Mouse (Mus musculus): Measurements from ENCODE around the gene Catsper4.

Gene Catsper4

DNA sequence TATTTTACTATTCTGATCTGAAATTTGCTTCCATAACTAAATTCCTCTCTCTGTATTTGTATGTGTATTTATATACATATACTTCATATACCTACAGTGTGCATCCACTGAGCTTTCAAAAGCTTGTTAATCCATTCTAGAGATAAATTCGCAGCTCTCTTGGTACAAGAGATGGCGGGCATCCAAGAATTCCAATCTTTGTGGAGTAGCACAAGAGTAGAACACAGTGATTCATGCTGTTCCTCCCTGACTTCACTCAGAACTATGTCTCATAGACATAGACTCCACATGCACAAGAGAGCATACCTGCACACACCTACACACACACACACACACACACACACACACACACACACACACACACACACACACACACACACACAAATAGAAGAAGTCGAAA is 54.8 kb downstream of the Catsper4 start:
- no peak for DNase-seq

- no peak for DNase-seq
These were observed 60.3 kb downstream of the Catsper4 start for GRCm38 (mm10) chr4:134166906-134167305.

GRCm38 (mm10) chr4:134165548-134166465 is 61.4 kb downstream of the Catsper4 start:
- DNase-seq, result no peak

DNA sequence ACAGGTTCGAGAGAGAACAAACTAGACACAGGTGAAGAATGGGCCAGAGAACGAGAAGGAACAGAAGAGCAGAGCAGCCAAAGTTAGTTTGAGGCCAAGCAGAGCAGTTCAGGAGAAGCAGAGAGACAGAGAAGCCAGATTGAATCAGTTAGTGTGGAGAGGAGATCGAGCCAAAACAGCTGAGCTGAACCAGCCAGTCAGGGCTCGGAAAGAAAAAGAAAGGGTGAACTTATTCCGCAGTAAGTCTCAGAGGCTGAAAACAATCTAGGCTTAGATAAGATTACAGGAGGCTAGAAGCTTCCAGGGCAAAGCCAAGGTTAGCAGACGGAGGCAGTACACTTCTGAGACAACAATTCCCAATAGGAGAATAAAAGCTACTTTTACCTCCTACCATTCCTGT is 62.2 kb downstream of the Catsper4 start:
- no peak for DNase-seq

GRCm38 (mm10) chr4:134164591-134164990 is 62.6 kb downstream of the Catsper4 start:
- DNase-seq, result no peak

Data from kidney, adult 11 months (tissue).